Mouse (Mus musculus): Measurements from ENCODE around the gene Cwc25. TPM values are rescaled to one million over a fixed set of nuclear protein-coding genes. Genes with fewer than 3 reads are reported as not detected.
A peak's percentile ranks its signal among the peaks of the same experiment; 100 is the strongest.

Gene Cwc25
- total RNA-seq, 2 experiments from 2014 or later = 19.5 to 21.3 TPM

GRCm38 (mm10) chr11:97758125-97758524 is 8.2 kb downstream of the Cwc25 start:
- DNase-seq (ENCODE audit: extremely low spot score in 1 of 2, low spot score in 2 of 2) = no peak
- no peak for TF ChIP-seq CTCF (IDR thresholded peaks at IDR 0.05)
- intact Hi-C loops (cut with DNase I) = no loop called here
- no peak overlapping the region for H3K27ac ChIP-seq
- no peak overlapping the region for H3K4me3 ChIP-seq

- TF ChIP-seq CTCF (IDR thresholded peaks at IDR 0.05) = no peak
- intact Hi-C loops (cut with DNase I) = loop anchor here (1.0 kb wide), 1 partner anchor 38 kb away; no protein-coding TSS in a partner anchor
- Histone ChIP-seq H3K27ac (peak overlapping the region; percentile 83), H3K4me3 (no peak overlapping the region)
- DNase-seq (ENCODE audit: extremely low spot score in 1 of 2, low spot score in 2 of 2) = peak; percentile 31 to 53
Observed at GRCm38 (mm10) chr11:97753277-97753676, 13.1 kb downstream of the Cwc25 start.

- Histone ChIP-seq H3K27ac (no peak overlapping the region), H3K4me3 (no peak overlapping the region)
- intact Hi-C loops (cut with DNase I) = no loop called here
- DNase-seq (ENCODE audit: extremely low spot score in 1 of 2, low spot score in 2 of 2) = no peak
- TF ChIP-seq CTCF (IDR thresholded peaks at IDR 0.05) = no peak
Observed at GRCm38 (mm10) chr11:97748496-97748895, 17.9 kb downstream of the Cwc25 start.

- no peak for TF ChIP-seq CTCF (IDR thresholded peaks at IDR 0.05)
- no peak overlapping the region for H3K4me3 ChIP-seq
- DNase-seq (ENCODE audit: extremely low spot score in 1 of 2, low spot score in 2 of 2) = no peak
- intact Hi-C loops (cut with DNase I) = no loop called here
- no peak overlapping the region for H3K27ac ChIP-seq
Observed at GRCm38 (mm10) chr11:97747773-97748172, 18.6 kb downstream of the Cwc25 start.

- Histone ChIP-seq H3K27ac (peak overlapping the region; percentile 99), H3K4me3 (peak overlapping the region; percentile 97)
- intact Hi-C loops (cut with DNase I) = loop anchor here (2.0 kb wide), 2 partner anchors 31 to 43 kb away; partner anchors contain the start of gene Psmb3
- no peak for TF ChIP-seq CTCF (IDR thresholded peaks at IDR 0.05)
- DNase-seq (ENCODE audit: extremely low spot score in 1 of 2, low spot score in 2 of 2) = no peak
Observed at GRCm38 (mm10) chr11:97745331-97745721, 21.0 kb downstream of the Cwc25 start.

- no peak for TF ChIP-seq CTCF (IDR thresholded peaks at IDR 0.05)
- intact Hi-C loops (cut with DNase I) = loop anchor here (2.0 to 5.0 kb wide), 3 partner anchors 30 to 113 kb away; partner anchors contain the start of gene Psmb3
- DNase-seq (ENCODE audit: extremely low spot score in 1 of 2, low spot score in 2 of 2) = peak; percentile 98
- H3K4me3 ChIP-seq = peak overlapping the region; percentile 97
- H3K27ac ChIP-seq = peak overlapping the region; percentile 99
Observed at GRCm38 (mm10) chr11:97744718-97745330, 21.5 kb downstream of the Cwc25 start.

- DNase-seq (ENCODE audit: extremely low spot score in 1 of 2, low spot score in 2 of 2) = no peak
- peak within 1 kb of the TSS; percentile 99 for H3K27ac ChIP-seq
- H3K4me3 ChIP-seq = peak within 1 kb of the TSS; percentile 97
- intact Hi-C loops (cut with DNase I) = loop anchor here (2.0 to 5.0 kb wide), 3 partner anchors 29 to 112 kb away; partner anchors contain the start of gene Psmb3
- no peak for TF ChIP-seq CTCF (IDR thresholded peaks at IDR 0.05)
Observed at GRCm38 (mm10) chr11:97744063-97744717, 22.2 kb downstream of the Cwc25 start, which contains the start of gene Pip4k2b. TSS of gene Pip4k2b (minus strand) at chr11:97744704.

- intact Hi-C loops (cut with DNase I) = loop anchor here (5.0 kb wide), 1 partner anchor 111 kb away; no protein-coding TSS in a partner anchor
- no peak for DNase-seq (ENCODE audit: extremely low spot score in 1 of 2, low spot score in 2 of 2)
- Histone ChIP-seq H3K4me3 (peak overlapping the region; percentile 97), H3K27ac (peak overlapping the region; percentile 87)
- TF ChIP-seq CTCF (IDR thresholded peaks at IDR 0.05) = no peak
Observed at GRCm38 (mm10) chr11:97743423-97743822, 22.9 kb downstream of the Cwc25 start.

GRCm38 (mm10) chr11:97742591-97742990 is 23.8 kb downstream of the Cwc25 start:
- intact Hi-C loops (cut with DNase I) = loop anchor here (5.0 kb wide), 1 partner anchor 110 kb away; no protein-coding TSS in a partner anchor
- TF ChIP-seq CTCF (IDR thresholded peaks at IDR 0.05) = no peak
- Histone ChIP-seq H3K4me3 (peak overlapping the region; percentile 97), H3K27ac (no peak overlapping the region)
- no peak for DNase-seq (ENCODE audit: extremely low spot score in 1 of 2, low spot score in 2 of 2)

- DNase-seq (ENCODE audit: extremely low spot score in 1 of 2, low spot score in 2 of 2) = no peak
- H3K4me3 ChIP-seq = peak overlapping the region; percentile 97; the same call in 1 of the 2 replicates
- TF ChIP-seq CTCF (IDR thresholded peaks at IDR 0.05) = no peak
- no peak overlapping the region for H3K27ac ChIP-seq
- intact Hi-C loops (cut with DNase I) = loop anchor here (5.0 kb wide), 1 partner anchor 110 kb away; no protein-coding TSS in a partner anchor
Observed at GRCm38 (mm10) chr11:97742157-97742556, 24.2 kb downstream of the Cwc25 start.

- no peak overlapping the region for H3K27ac ChIP-seq
- DNase-seq (ENCODE audit: extremely low spot score in 1 of 2, low spot score in 2 of 2) = no peak
- intact Hi-C loops (cut with DNase I) = loop anchor here (5.0 kb wide), 1 partner anchor 108 kb away; no protein-coding TSS in a partner anchor
- TF ChIP-seq CTCF (IDR thresholded peaks at IDR 0.05) = no peak
- H3K4me3 ChIP-seq = no peak overlapping the region
Observed at GRCm38 (mm10) chr11:97740190-97740589, 26.2 kb downstream of the Cwc25 start.

- intact Hi-C loops (cut with DNase I) = no loop called here
- TF ChIP-seq CTCF (IDR thresholded peaks at IDR 0.05) = no peak; the same call in 1 of the 2 replicates
- DNase-seq (ENCODE audit: extremely low spot score in 1 of 2, low spot score in 2 of 2) = no peak
- H3K27ac ChIP-seq = no peak overlapping the region
- H3K4me3 ChIP-seq = no peak overlapping the region
Observed at GRCm38 (mm10) chr11:97739155-97739554, 27.2 kb downstream of the Cwc25 start.
